Comparison of ENCODE assay signal across 19 mouse cellular contexts in the genomic region with DNA sequence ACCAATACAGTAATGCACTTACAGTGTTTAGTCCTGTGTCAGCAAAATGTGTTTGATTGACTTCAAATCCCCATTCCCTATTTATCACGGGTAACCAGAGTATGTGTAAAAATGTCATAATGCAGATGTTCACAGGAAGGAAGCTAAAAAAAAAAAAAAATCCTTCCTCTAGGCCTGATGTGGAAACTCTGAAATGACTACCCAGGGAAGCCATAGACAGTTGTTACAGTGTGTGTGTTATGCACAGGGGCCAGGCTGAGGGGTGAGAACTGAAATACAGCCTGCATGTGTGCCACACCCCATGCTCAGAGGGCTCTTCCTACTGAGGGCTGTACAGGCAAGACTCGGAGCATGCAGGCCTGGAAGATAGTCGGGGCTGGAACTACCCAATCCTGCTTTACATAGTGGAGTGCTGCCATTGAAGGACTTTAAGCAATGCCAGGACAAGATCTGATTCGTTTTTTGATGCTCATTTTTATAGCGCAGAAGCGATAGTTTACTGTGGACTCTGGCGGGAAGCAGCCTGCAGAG.
A peak's percentile ranks its signal among the peaks of the same experiment; 100 is the strongest.
DNase-seq lines count a peak whose midpoint lies in the region; ATAC-seq and TF ChIP-seq lines count a peak whose summit lies in the region.
"Had no signal": no experiment of that assay in that cellular context is flagged by ENCODE, and none has a peak within 500 bp of the region (broad histone marks: within the 10 kb centered on the region; RNA-seq: fewer than 3 reads in every experiment).

No protein-coding gene starts in this region.

- H3K27ac ChIP-seq in lung, postnatal 0 days (ENCODE audit: low read length) = no peak overlapping the region
- H3K27ac ChIP-seq in CH12.LX (ENCODE audit: insufficient read depth, low read depth) = no peak overlapping the region
- peak overlapping the region; percentile 60 for H3K27ac ChIP-seq in bone marrow macrophage, adult 2 months (ENCODE audit: insufficient read depth, low read depth, low read length)
- H3K27ac ChIP-seq: embryonic facial prominence, embryonic 12.5 days; hindbrain, embryonic 10.5 days; hindbrain, embryonic 14.5 days had no signal

- no peak overlapping the region for H3K4me3 ChIP-seq in lung, postnatal 0 days (ENCODE audit: low read depth, low read length)
- H3K4me3 ChIP-seq in CH12.LX (replicated peaks in 1 of 3; ENCODE audit: low read depth in 2 of 3, low read length in 2 of 3, poor library complexity in 1 of 3) = no peak overlapping the region
- H3K4me3 ChIP-seq in bone marrow macrophage, adult 2 months (ENCODE audit: insufficient read depth, low read length) = no peak overlapping the region
- H3K4me3 ChIP-seq: embryonic facial prominence, embryonic 12.5 days; hindbrain, embryonic 10.5 days had no signal

- 66% methylated on average over 7 of the region's 7 CpGs for WGBS in lung, postnatal 0 days

- no peaks in the 10 kb centered on the region for H3K9me3 ChIP-seq in lung, postnatal 0 days (ENCODE audit: low read length)
- H3K9me3 ChIP-seq in CH12.LX (replicated peaks; ENCODE audit: low read length) = no peaks in the 10 kb centered on the region
- H3K9me3 ChIP-seq: embryonic facial prominence, embryonic 12.5 days; hindbrain, embryonic 10.5 days had no signal

- no peak overlapping the region for H3K4me2 ChIP-seq in lung, postnatal 0 days (replicated peaks; ENCODE audit: low read depth, low read length)
- H3K4me2 ChIP-seq in CH12.LX (ENCODE audit: insufficient read depth, low read depth, poor library complexity, severe bottlenecking) = no peak overlapping the region
- H3K4me2 ChIP-seq: embryonic facial prominence, embryonic 12.5 days; hindbrain, embryonic 14.5 days had no signal

- H3K79me2 ChIP-seq in CH12.LX (replicated peaks; ENCODE audit: control insufficient read depth, extremely low read depth, insufficient read depth, poor library complexity, severe bottlenecking) = no peaks in the 10 kb centered on the region

- ATAC-seq in lung, postnatal 0 days = no peak
- ATAC-seq in megakaryocyte, adult 5-6 weeks (ENCODE audit: poor library complexity, severe bottlenecking) = peak; percentile 34
- ATAC-seq: CD4-positive, CD25-positive, alpha-beta regulatory T cell, adult 4 months; forebrain, embryonic 16.5 days had no signal

- H3K4me1 ChIP-seq in lung, postnatal 0 days (ENCODE audit: insufficient read depth, low read depth, low read length) = no peaks in the 10 kb centered on the region
- H3K4me1 ChIP-seq in CH12.LX (ENCODE audit: control insufficient read depth in 1 of 2, insufficient read depth in 2 of 2) = peaks cover 10 to 31% of the 10 kb centered on the region in 2 experiments
- peaks cover 47% of the 10 kb centered on the region for H3K4me1 ChIP-seq in bone marrow macrophage, adult 2 months (ENCODE audit: control insufficient read depth, insufficient read depth, low read length)
- H3K4me1 ChIP-seq: embryonic facial prominence, embryonic 12.5 days; hindbrain, embryonic 10.5 days had no signal

- dilution Hi-C loops in CH12.LX (cut with MboI; ENCODE audit: extremely low pct_ligation_motif_present, extremely low pct_unique_long_range_greater_than_20kb, low sequenced_read_pairs) = no loop called here

- TF ChIP-seq RAD21 in CH12.LX (IDR thresholded peaks at IDR 0.05; ENCODE audit: low read depth, low read length) = no peak

- TF ChIP-seq CTCF in lung, postnatal 0 days (IDR thresholded peaks at IDR 0.05) = no peak
- no peak for TF ChIP-seq CTCF in CH12.LX (conservative IDR thresholded peaks at IDR 0.05 in 1 of 2, IDR thresholded peaks at IDR 0.05 in 1 of 2; ENCODE audit: low read depth in 2 of 2, low read length in 2 of 2)
- no peak for TF ChIP-seq CTCF in bone marrow macrophage, adult 2 months (IDR thresholded peaks at IDR 0.05; ENCODE audit: low read depth, low read length)

- H3K36me3 ChIP-seq in lung, postnatal 0 days (ENCODE audit: insufficient read depth, low read length) = no peaks in the 10 kb centered on the region
- no peaks in the 10 kb centered on the region for H3K36me3 ChIP-seq in CH12.LX (replicated peaks in 1 of 2; ENCODE audit: control insufficient read depth in 1 of 2, insufficient read depth in 1 of 2, low read length in 1 of 2)
- H3K36me3 ChIP-seq: embryonic facial prominence, embryonic 12.5 days; hindbrain, embryonic 10.5 days had no signal

- no peaks in the 10 kb centered on the region for H3K27me3 ChIP-seq in lung, postnatal 0 days (replicated peaks; ENCODE audit: insufficient read depth, low read length)
- H3K27me3 ChIP-seq in CH12.LX (replicated peaks) = no peaks in the 10 kb centered on the region
- H3K27me3 ChIP-seq: embryonic facial prominence, embryonic 12.5 days had no signal

- no peak for TF ChIP-seq POLR2A in CH12.LX (IDR thresholded peaks at IDR 0.05; ENCODE audit: low read depth, low read length)
- no peak for TF ChIP-seq POLR2A in bone marrow macrophage, adult 2 months (IDR thresholded peaks at IDR 0.05; ENCODE audit: borderline replicate concordance, low read depth, low read length)

- no peak for TF ChIP-seq EP300 in lung, postnatal 0 days (IDR thresholded peaks at IDR 0.05)
- no peak; the same call in 1 of the 2 replicates for TF ChIP-seq EP300 in CH12.LX (IDR thresholded peaks at IDR 0.05; ENCODE audit: low read length)

- in situ Hi-C loops in CH12.LX (cut with MboI; ENCODE audit: low pct_ligation_motif_present, low pct_unique_long_range_greater_than_20kb, low sequenced_read_pairs) = no loop called here

- peak; percentile 12 for DNase-seq in lung, postnatal 0 days (ENCODE audit: low spot score)
- DNase-seq in lung, postnatal 25 days (ENCODE audit: low spot score) = no peak
- no peak for DNase-seq in CH12.LX (ENCODE audit: extremely low read depth)
- no peak for DNase-seq in adrenal gland, postnatal 10 days
- DNase-seq in cerebellum, adult 9-10 months = no peak
- no peak for DNase-seq in spleen, postnatal 4 days (ENCODE audit: low spot score in 2 of 2)
- DNase-seq: adrenal gland, postnatal 14 days; B cell, adult 2 months; cerebellum, adult 2 months; cerebellum, postnatal 14 days; gastrocnemius, postnatal 14 days; heart, postnatal 14 days had no signal

- no peak overlapping the region for H3K9ac ChIP-seq in lung, postnatal 0 days (replicated peaks; ENCODE audit: low read depth)
- H3K9ac ChIP-seq in CH12.LX (ENCODE audit: insufficient read depth, low read depth) = no peak overlapping the region
- H3K9ac ChIP-seq: embryonic facial prominence, embryonic 12.5 days; hindbrain, embryonic 14.5 days had no signal

TF ChIP-seq in CH12.LX, 34 proteins besides CTCF, POLR2A, EP300 and RAD21:
- TF ChIP-seq UBTF (IDR thresholded peaks at IDR 0.05; ENCODE audit: low read depth, low read length) = no peak
- no peak for TF ChIP-seq TCF12 (IDR thresholded peaks at IDR 0.05; ENCODE audit: low read depth, low read length)
- no peak for TF ChIP-seq ZC3H11A (IDR thresholded peaks at IDR 0.05; ENCODE audit: low read depth, low read length)
- 0 out of 2 replicates have a peak, but pooled peaks have one; percentile 6 for TF ChIP-seq BHLHE40 (IDR thresholded peaks at IDR 0.05; ENCODE audit: low read depth, low read length)
- no peak for TF ChIP-seq PAX5 (IDR thresholded peaks at IDR 0.05; ENCODE audit: low read length)
- TF ChIP-seq ZNF384 (IDR thresholded peaks at IDR 0.05; ENCODE audit: low read depth, low read length) = peak; percentile 77
- no peak for TF ChIP-seq GABPA (IDR thresholded peaks at IDR 0.05; ENCODE audit: insufficient replicate concordance, low read depth, low read length)
- no peak for TF ChIP-seq JUN (IDR thresholded peaks at IDR 0.05; ENCODE audit: insufficient read depth, low read depth, low read length)
- no peak for TF ChIP-seq MAZ (IDR thresholded peaks at IDR 0.05; ENCODE audit: low read depth, low read length)
- no peak for TF ChIP-seq USF1 (IDR thresholded peaks at IDR 0.05; ENCODE audit: low read depth, low read length)
